Mouse (Mus musculus) A20 (cell line): ENCODE results near the gene Myef2.

Source experiments
- DNase-seq: peaks from one replicate; pipeline ENCODE4 v3.0.0-alpha.2; 2011; ENCODE audit warnings: low read depth, low spot score

Gene Myef2

GRCm38 (mm10) chr2:125067894-125068293, 55.6 kb downstream of the Myef2 start, which contains the start of gene Slc24a5:
Gene Slc24a5 (plus strand): TSS chr2:125068124.
- no peak for DNase-seq

- no peak for DNase-seq
These were observed 56.1 kb downstream of the Myef2 start for GRCm38 (mm10) chr2:125067373-125067772.

GRCm38 (mm10) chr2:125062944-125063343, 60.5 kb downstream of the Myef2 start:
- no peak for DNase-seq

- DNase-seq: no peak
These were observed 62.0 kb downstream of the Myef2 start for GRCm38 (mm10) chr2:125061451-125061850.

GRCm38 (mm10) chr2:125057250-125057815, 66.1 kb downstream of the Myef2 start:
- DNase-seq: no peak

GRCm38 (mm10) chr2:125055316-125055903, 68.1 kb downstream of the Myef2 start:
- DNase-seq: peak; percentile 34
